Mouse (Mus musculus) frontal cortex, postnatal 25 days (tissue): ENCODE measurements at regions not wholly inside any gene's neighbourhood (a gene's known extent, or its start where the extent isn't known, plus 50 kb on each side); places are given as distances from the start of the nearest gene placed in this dataset.

Experiments
- DNase-seq, 2 experiments: peaks; one replicate each; pipeline ENCODE4 v3.0.0; 2022; ENCODE audit warnings: low spot score in 2 of 2

DNA sequence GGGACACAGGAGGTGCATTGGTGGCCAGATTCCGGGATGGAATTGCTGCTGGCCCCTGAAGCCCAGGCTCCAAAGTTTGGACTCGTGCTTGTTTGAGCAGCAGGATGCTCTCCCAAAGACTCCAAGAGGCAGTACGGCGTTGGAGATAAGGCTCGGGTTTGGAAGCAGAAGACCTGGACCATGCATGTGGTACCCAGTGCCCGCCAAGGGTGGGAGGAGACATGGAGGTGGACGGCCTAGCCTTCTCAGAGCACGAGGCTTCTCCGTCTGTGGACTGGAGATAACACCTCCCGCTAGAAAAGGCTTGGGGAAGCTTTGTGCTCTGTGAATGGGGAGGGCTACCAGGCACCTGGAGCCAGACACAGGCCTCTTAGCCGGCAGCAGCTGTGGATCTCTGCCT lies 271.7 kb downstream of the Rps6kc1 start:
- no peak for DNase-seq

DNA sequence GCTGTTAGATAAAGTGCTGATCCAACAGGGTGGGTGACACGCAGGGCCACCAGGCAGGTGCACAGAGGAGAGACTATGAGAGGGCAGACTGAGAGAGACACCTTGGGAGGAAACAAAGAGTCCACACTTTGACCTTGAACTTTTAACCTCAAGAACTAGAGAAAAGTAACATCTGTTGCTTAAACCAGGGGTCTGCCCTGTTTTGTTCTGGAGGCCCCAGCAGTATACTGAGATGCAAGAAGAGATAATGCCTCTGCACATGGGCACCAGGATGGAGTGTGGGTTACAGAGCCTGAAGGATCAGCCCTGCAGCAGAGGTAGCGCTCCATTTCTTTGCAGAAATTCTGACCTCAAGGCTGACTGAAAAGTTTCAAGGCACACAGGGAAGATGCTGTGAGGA lies 276.6 kb downstream of the Rps6kc1 start:
- no peak for DNase-seq

DNA sequence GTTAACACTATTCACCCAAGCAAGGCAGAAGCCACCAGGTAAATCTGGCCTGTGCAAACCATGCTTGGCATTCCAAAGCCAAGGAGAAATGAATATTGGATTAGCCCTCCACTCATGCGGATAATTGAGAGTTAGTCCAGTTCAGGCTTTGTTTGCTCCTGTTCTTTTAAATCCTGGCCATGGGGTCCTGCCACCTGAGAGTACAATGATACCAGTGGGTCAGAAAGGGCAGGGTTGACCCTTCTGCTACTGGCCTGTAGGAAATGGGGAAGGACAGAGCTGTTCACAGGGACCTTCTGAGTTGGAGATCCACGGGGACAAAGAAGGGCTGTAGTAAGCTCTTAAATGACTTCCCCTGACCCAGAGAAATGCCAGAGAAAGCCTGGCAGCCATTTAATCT lies 279.9 kb downstream of the Rps6kc1 start:
- no peak for DNase-seq

DNA sequence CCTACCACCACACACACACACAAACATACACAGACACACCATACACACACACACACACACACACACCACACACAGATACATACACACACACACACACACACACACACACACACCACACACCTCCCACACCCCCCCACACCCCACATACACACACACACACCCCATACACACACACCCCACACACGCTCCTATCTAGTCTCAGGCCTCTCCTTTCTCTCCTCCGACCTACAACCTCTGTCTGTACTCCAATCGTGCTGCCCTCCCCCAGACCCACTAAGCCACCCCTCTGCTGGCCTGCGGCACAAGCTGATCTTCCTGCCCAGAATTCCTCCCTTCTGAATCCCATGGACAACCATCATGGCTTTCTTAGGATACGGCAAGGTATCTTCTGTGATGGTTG lies 281.4 kb downstream of the Rps6kc1 start:
- no peak for DNase-seq

DNA sequence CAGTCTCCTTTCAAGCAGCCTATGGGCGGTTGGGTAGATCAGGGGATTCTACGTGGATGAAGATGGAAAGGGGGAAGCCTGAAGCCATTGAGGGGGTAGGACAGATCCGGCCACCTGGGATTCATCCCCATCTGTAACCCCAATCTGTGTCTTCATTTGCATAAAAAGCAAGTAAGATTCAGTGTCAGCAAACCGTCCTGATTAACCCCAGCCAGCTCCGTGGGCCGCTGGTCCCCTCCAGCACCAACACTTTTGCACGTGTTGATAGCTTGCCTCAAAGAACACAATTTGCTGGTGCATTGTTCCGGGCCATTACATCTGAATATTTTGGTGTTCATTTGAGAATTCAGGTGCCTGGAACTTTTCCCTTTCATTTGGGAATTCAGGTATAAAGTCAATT lies 287.7 kb downstream of the Rps6kc1 start:
- DNase-seq, result no peak

DNA sequence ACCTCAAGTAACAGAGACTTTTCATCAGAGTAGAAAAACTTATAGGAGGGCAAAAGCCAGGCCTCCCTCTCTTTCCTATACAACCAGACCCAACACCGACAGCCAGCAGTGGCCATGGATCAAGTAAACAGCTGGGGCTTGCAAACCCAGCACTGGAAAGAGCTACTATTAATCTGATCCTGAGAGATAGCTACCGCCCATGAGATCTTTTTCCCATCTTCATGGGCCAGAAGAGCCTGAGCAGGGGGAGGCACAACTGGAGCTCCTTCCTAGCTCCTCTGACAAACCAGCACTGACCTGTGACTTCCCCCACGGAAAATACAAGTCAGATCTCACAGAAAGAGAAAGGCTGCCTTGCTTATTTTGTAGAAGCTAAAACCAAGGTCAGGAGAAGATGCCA lies 311.1 kb downstream of the Rps6kc1 start:
- no peak for DNase-seq

DNA sequence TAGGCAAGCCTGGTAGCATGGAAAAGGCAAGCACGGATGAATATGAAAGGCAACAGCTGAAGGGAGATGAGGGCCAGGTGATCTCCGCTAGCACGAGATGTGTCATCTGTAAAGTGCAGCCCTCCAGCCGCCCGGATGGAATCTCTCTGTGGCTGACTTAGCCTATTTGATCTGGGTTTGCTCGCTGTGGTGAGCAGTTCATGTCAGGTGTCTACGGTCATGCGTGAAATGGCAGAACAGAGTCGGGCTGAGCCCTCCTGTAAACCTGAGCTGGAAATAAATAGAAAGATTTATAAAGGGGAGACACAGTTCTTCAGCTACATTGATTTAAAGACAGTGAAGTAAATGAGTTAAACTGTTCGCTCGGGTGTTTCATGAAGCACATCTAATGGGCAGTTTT lies 311.9 kb downstream of the Rps6kc1 start:
- DNase-seq, result no peak

DNA sequence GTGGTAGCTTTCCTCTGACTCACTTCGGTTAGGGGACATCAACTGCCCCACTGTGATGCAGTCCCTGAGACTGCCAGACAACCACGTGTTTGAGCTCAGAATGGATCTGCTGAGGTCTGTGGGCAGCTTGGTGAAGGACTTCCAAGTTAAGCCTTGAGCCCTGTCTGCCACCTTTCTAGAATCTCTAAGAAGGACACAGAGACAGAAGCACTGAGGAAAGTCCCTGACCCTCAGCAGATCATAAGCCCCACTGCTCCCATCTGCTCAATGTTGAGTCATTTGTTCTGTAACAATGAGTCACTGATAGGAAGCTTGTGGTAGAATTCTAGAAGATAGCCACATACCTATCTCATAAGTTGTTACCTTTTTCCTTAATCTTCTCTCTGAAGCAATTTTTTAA lies 315.4 kb downstream of the Rps6kc1 start:
- DNase-seq, result no peak

DNA sequence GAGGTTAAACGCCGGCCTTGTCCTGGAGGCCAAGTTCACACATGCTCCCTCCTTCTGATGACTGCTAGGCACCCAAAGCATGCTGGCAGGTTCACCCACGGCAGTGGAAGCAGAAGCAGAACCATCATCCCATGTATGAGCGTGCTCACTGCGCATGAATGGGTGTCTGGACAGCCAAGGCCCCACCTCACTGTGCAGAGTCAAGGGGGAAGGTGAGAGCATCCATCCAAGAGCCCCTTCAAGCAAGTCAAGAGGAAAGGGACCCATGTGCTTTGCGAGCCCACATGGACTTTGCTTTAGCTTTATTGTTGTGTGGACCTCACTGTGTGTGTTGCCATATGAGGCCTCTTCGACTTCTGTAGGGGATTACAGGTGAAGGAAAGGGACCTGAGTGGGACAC lies 319.9 kb downstream of the Rps6kc1 start:
- DNase-seq, result no peak

DNA sequence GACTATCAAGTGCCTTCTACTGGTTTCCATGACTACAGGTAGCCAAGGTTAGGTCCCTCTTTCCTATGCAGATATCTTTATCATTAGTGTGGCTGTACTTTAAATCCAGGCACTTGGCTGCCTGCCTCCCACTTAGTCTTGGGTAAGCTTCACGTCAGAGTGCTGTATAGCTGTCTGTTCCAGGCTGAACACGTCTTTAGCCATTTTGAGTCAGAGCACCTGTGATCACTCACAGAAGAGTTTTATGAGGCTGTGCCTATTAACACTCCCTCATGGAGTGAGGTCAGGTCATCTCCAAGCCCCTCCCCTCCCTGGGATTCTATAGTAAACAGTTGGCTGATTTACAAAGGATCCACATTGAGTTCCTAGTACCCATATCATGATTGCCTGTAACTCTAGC lies 322.0 kb downstream of the Rps6kc1 start:
- no peak for DNase-seq

DNA sequence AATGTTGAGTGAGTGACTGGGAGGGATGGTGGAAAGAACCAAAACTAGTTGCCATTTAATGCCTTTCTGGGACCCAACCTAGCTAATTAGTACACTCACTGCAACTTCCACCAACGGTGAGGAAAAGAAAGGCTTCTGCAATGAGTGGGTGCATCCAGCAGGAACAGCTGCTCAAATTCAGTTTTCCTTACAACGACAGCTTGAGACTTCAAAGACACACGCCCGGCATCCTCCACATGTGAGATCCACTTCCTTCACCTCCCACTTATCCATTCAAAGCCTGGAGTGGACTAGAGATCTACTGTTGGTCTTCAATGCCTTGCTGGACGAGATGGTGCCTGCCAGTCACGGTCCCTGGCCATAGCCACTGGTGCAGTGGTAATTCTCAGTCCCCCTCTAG lies 328.3 kb downstream of the Rps6kc1 start:
- DNase-seq, result no peak

DNA sequence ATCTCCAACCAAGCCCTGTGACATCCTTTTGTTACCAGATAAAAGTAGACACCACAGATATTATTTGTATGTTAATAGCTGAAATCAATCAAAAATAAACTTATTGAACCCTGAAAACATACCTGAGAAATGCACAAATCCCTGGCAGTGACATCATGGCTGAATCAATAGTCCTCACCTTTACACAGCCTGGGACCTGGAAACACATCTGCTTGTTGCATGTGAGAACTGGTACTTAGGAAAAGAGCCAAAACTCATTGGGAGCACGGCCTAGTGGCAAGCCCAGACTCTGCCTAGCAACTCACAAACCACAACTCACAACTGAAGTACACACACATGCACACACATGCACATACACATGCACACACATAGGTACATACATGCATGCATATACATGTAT lies 330.9 kb downstream of the Rps6kc1 start:
- no peak for DNase-seq

DNA sequence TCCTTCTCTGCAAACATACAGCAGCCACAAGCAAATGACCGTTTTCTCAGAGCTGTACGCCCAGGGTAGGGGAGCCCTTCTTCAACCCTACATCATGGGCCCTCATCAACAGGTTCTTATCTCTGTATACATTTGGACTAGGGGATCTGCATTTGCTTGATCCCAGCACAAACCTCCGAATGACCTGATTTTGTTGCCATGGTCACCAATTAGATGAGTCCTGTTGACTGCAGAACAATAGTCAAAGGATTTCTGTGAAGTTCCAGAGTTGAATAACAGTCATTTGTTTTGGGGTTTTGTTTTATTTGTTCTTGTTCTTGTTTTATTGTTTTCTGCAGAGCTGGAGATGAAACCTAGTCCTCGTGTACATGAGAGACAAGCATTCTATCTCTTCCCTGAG lies 340.6 kb downstream of the Rps6kc1 start:
- DNase-seq, result no peak

DNA sequence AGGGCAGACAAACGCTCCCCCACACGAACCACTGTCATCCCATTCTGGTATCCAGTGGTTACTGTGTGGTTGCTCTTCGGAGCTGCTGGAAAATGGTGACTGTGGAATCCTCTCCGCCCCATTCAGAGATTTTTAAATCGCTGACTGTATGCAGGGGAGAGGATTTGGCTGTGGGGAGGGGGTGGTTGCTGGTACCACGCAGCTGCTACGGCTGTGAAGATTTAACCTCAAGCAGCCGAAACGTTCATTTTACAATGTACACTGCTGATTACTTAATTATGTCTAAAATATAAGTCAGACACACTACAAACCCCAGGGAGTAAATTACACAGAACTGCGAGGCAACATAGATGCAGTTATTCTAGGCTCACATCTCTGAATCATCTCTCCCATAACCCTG lies 341.0 kb downstream of the Rps6kc1 start:
- DNase-seq, result no peak

DNA sequence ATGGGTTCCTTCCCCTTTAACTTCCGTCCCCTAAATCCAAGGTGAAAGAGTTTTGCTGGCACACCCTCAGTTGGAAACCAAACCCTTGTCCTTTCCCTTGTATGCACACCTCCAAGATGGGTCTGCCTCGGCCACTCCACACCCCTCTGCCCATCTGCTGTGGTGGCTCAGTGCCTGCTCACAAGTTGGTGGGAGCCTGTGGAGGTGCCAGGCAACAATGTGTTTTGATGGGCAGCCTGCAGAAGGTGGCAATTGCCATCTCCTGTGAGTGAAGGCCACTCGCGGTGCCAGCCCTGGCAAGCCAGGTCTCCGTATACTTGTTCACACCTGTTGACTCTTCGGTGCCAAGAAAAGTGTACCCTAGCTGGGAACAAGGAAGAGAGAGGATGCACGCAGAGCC lies 344.8 kb downstream of the Rps6kc1 start:
- DNase-seq, result no peak

DNA sequence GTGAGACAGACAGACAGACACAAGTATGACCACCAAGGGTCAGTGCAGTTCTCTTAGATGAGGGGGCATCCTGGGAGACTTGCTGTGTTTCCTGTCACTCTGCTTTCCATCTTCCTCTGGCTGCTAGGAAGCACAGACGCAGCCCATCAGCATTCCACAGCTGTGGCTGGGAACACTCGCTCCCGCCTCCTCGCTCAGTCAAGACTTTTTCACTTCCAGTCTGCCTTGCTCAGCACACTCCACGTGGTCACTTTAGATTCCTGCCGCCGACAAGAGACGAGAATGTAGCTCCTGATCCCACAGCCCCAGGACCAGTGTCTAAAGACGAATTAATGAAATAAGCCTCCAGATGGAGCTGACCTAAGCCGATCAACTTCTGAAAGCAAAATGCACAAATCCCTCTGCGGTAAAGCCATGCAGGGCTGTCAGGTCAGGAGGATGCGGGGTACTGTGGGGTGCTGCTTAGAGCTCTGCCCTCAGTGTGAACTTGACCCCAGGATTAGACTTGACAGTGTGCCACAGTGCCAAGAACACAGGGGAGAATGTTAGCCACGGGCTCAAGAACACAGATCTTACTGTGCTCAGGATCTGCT lies 348.6 kb downstream of the Rps6kc1 start:
- no peak for DNase-seq

DNA sequence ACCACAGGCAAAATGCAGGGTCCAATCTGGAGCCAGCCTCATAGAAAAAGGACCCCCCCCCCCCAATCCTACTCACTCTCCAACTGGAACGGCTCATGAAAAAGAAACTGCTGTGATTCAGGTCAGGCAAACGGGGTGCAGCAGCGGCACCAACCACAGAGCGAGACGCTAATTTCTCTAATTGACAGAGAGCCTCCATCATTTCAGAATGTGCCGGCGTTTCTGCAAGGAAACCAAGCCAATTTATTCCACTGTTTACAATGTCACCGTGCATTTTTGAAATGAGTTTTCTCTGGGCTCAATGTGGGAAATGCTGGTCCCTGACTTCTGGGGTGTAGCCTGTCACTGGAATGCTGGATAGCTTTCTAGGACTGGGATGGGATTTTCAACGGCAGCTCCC lies 351.5 kb downstream of the Rps6kc1 start:
- DNase-seq, result no peak

DNA sequence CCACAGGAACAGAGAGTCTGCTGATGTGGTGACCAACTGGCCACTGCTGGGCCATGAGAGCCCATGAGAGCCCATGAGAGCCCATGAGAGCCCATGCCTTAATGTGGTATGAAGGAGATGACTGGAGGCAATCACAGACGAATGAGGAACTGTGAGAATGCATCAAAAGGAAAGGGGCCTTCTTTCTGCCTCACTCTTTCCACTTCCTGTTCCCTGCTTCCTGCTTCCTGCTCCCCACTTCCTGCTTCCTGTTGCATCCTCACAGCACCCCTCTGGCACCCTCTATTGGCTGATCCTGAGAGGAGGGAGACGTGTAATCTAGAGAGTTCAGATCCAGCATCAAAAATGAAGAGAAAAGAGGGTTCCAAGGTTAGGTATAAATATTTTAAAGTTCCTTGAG lies 369.7 kb downstream of the Rps6kc1 start:
- no peak for DNase-seq

DNA sequence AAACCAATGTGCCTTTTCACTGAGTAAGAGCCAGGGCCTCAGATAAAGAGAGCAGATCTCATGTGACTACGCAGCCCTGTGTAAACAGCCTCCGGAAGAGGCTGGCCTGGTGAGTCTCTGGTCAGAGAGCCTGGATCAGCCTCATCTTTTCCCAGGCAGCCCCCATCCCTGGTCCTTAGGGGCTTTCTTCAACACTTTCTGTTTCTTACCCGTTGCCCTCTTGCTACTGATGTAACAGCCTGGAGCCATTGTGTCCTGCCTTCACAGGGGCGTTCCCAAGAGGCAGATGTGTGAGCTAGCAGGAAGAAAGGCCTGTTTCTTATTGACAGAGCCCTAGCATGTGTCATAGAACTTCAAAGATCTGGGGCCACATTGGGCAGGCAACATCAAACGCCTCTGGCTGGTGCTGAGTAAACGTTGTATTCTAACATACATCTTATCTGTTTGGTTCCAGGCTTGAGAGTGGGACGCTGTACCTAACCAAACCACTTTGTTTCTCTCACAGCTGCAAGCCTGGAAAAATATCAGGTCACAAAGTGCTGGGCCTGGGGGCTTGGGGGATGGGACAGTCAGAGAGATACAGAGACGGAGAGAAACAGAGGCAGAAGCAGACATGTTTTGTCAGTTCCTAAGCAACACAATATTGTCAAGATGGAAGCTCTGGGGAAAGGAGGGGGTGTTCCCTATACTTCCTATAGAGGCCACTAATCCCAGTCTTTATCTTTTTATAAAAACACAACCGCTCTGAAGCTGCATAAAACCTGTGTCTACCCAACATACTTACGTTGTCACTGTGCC lies 362.6 kb upstream of the Prox1 start:
- no peak for DNase-seq

DNA sequence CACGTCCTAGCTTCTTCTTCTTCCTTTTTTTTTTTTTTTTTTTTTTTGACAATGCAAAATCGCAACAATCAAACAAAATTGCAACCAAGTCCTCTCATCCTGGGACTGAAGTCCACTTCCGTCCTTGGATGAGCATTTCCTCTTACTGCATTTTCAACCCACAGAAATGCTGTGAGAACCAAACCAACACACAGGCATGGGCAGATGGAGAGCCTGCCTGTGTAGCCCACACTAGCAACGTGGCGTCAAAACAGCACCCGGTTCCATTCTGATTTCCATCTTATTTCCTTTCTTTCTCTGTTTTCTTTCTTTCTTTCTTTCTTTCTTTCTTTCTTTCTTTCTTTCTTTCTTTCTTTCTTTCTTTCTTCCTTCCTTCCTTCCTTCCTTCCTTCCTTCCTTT lies 360.7 kb upstream of the Prox1 start:
- DNase-seq, result no peak

DNA sequence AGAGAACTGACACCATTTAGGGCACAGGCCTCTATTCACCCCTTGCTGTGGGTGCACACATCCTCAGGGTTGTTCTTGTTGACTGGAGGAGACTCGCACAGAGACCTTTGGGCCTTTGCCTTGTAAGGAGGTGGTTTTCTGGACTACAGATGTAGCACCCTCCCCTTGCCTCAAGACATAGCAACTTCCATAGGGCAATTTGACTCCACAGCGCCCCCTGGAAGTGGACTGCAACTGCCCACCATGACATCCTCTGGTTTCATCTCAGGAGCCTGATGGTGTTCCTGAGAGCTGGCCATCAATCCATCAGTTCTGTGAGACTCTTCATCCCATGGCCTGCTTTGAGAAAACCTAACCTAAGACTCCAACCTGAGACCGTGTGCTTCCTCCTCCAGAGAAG lies 359.6 kb upstream of the Prox1 start:
- DNase-seq, result no peak

DNA sequence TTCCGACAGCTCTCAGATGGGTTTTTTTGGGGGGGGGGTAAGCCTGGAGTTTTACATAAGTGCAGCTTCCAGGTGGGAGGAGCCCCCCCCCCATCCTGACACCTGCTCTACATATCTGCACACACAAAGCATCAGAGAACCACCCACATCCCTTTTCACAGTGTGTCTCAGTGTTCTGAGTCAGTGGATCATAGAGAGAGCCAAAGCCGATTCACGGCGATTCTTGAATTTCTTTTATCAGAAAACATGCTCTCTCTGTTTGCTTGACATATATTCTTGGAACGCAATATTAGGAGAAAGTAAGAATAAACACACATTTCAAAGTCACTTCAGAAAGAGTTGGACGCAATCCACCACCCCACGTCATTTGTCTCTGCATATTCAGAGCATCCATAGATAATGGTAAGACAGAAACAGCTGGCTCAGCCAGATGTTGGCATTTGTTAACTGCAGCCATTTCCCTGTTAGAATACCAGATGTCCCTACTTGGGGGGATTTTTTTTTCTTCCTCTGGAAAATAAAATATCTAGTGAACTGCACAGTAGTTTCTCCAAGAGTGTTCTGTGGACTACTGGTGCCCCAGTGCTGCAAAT lies 357.1 kb upstream of the Prox1 start:
- DNase-seq, result no peak

DNA sequence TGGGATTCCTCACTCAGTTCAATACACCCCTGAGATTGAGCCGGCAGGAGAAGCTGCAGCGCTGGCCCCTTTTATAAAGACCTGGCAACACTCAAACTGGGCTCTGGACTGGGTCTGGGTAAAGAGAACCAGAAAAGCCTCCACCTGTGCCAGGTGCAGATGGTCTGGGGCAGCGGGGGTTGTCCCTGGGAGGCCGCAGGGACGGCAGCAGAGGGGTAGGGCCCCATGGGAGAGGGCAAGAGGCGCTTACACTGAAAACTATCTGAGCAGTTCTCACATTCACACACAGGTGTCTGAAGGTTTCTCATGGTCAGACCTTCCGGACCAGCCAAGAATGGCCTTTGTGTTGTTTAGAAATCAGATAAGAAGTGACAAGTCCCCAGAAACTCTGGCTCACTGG lies 356.1 kb upstream of the Prox1 start:
- no peak for DNase-seq

DNA sequence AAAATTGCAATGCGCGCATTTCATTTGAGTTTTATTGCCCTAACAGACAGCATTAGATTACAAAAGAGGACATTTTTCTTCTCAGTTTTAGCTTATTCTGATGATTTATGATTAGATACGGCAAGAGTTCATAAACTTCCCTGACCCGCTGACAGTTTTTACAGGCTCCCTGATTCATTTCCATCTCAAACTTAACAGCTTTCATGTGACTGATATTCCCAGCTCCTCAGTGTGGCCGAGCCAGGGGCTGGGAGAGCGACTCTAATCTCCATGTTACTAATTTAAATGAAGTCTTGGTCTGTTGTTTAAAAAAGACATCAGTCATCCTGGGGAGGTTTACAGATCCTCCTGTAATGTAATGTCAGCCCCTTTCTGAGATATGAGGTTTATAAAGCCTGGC lies 355.5 kb upstream of the Prox1 start:
- DNase-seq, result no peak
